Mouse (Mus musculus): Measurements from ENCODE around the gene Nhs. TPM values are rescaled to one million over a fixed set of nuclear protein-coding genes. Genes with fewer than 3 reads are reported as not detected.
A peak's percentile ranks its signal among the peaks of the same experiment; 100 is the strongest.

Gene Nhs
- polyA plus RNA-seq, 1 experiment from 2014 or later, result 4.3 TPM

DNA sequence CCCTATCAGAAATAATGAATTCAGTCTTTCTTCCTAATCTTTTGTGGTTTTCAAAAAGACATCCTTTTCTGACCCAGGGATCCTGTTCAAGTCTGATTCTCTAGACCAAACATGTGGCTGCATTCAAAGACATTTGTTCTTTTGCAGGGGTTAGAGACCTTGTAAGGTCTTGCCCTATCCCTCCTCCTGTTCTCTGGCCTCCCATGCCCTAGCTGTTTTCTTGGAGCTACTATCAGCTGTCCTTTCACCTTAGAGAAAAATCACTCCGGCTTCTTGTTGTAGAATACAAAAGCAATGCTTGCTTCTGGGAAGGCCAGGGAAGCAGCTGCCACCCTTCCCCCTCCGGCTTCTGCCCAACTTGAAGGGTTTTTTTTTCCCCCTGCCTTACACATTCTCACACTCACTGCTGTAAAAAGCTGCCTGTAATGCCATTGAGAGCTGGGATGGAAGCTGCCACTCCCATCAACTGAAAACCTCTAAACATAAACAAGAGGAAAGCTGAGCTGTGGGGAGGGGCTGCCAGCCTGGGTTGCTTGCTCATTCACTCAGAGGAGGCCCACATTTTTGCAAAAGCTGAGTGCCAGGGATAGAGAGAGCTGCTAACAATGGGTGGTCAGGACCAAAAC lies 162.2 kb downstream of the Nhs start:
- Histone ChIP-seq H3K9me3 (ENCODE audit: control insufficient read depth, low read length) (no peaks in the 10 kb centered on the region), H3K9ac (no peak overlapping the region), H3K4me1 (replicated peaks; ENCODE audit: control insufficient read depth, insufficient read depth, low read length) (no peaks in the 10 kb centered on the region; the same call in 1 of the 2 replicates), H3K4me3 (replicated peaks; ENCODE audit: low read length) (no peak overlapping the region), H3K27ac (peak overlapping the region; percentile 47; the same call in 1 of the 2 replicates), H3K36me3 (replicated peaks; ENCODE audit: control insufficient read depth, insufficient read depth) (no peaks in the 10 kb centered on the region), H3K4me2 (replicated peaks) (no peak overlapping the region), H3K27me3 (ENCODE audit: control insufficient read depth, insufficient read depth, low read length) (peaks cover 37% of the 10 kb centered on the region)
- WGBS, result 19% methylated on average over 2 of the region's 2 CpGs
- peak; percentile 27; the same call in 1 of the 2 replicates for ATAC-seq (ENCODE audit: low FRiP score)
- DNase-seq (ENCODE audit: low spot score), result no peak

DNA sequence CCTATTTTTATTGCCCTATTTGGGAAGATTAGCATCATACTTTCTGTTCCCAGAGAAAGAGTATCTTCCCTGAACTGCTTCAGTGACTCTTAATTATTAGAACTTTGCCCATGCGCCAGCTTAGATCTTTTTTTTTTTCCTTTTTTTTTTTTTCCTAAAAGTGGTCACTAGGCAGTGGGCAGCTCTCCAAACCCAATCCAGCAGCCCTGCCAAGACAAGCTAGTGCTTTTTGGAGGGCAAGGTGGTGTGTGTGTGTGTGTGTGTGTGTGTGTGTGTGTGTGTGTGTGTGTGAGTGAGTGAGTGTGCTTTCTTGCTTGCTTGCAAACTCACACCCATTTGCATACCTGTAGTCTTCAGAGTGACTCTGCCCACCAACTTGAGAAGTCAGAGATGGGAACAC lies 169.4 kb downstream of the Nhs start:
- no peak overlapping the region for H3K4me2 ChIP-seq (replicated peaks)
- no peaks in the 10 kb centered on the region for H3K36me3 ChIP-seq (replicated peaks; ENCODE audit: control insufficient read depth, insufficient read depth)
- H3K4me1 ChIP-seq (replicated peaks; ENCODE audit: control insufficient read depth, insufficient read depth, low read length), result no peaks in the 10 kb centered on the region
- no peak overlapping the region for H3K4me3 ChIP-seq (replicated peaks; ENCODE audit: low read length)
- 88% methylated on average over 1 of the region's 1 CpGs for WGBS
- H3K27ac ChIP-seq, result no peak overlapping the region
- ATAC-seq (ENCODE audit: low FRiP score) (no peak), DNase-seq (ENCODE audit: low spot score) (no peak)
- H3K9ac ChIP-seq, result no peak overlapping the region
- no peaks in the 10 kb centered on the region for H3K9me3 ChIP-seq (ENCODE audit: control insufficient read depth, low read length)
- H3K27me3 ChIP-seq (ENCODE audit: control insufficient read depth, insufficient read depth, low read length), result peaks cover 46% of the 10 kb centered on the region

DNA sequence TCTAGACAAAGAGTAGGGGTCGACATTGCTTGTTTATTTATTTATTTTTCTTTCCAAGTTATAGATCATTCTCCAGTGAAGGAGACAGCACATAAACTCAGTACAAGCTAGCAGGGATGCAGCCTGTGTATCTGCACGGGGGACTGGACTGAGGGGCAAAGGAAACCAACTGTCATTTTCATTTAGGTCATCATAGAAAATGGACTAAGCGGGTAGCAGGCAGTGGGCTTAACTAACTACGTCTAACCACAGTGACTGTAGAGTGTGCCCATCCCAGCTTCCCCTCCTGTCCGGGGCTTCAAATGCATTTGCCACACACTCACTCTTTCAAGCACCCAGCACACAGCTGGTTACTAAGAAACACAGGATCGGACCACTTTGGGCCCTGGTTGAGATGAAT lies 174.6 kb downstream of the Nhs start:
- Histone ChIP-seq H3K27ac (no peak overlapping the region), H3K9me3 (ENCODE audit: control insufficient read depth, low read length) (no peaks in the 10 kb centered on the region), H3K27me3 (ENCODE audit: control insufficient read depth, insufficient read depth, low read length) (peaks cover 47% of the 10 kb centered on the region; the same call in 1 of the 2 replicates), H3K9ac (no peak overlapping the region), H3K4me1 (replicated peaks; ENCODE audit: control insufficient read depth, insufficient read depth, low read length) (no peaks in the 10 kb centered on the region), H3K4me3 (replicated peaks; ENCODE audit: low read length) (no peak overlapping the region), H3K4me2 (replicated peaks) (no peak overlapping the region), H3K36me3 (replicated peaks; ENCODE audit: control insufficient read depth, insufficient read depth) (no peaks in the 10 kb centered on the region)
- DNase-seq (ENCODE audit: low spot score) (no peak), ATAC-seq (ENCODE audit: low FRiP score) (no peak)
- WGBS, result 67% methylated on average over 6 of the region's 6 CpGs

DNA sequence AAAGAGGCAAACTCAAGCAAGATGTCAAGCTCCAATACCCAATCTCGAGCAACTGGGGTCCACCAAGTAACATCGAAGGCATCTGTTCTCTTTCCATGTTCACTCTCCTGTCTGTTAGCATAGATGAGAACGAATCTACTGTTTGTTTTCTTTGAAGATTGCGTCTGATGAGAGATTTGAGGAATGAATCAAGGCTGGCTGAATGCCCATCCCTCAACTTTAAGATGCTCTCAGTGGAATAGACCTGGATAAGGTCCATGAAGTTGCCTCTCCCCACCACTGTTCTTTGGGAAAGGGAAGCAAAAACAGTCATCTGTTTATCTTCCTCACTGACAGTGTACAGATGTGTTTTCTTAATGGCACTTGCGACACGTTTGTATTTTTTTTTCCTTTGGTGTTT lies 178.1 kb downstream of the Nhs start:
- H3K36me3 ChIP-seq (replicated peaks; ENCODE audit: control insufficient read depth, insufficient read depth), result no peaks in the 10 kb centered on the region
- H3K27ac ChIP-seq, result no peak overlapping the region
- no peaks in the 10 kb centered on the region for H3K9me3 ChIP-seq (ENCODE audit: control insufficient read depth, low read length)
- 0 out of 2 replicates have a peak, but pooled peaks cover 3% of the 10 kb centered on the region for H3K4me1 ChIP-seq (replicated peaks; ENCODE audit: control insufficient read depth, insufficient read depth, low read length)
- 75% methylated on average over 6 of the region's 6 CpGs for WGBS
- no peak for DNase-seq (ENCODE audit: low spot score)
- H3K4me3 ChIP-seq (replicated peaks; ENCODE audit: low read length), result no peak overlapping the region
- no peak overlapping the region for H3K9ac ChIP-seq
- no peak for ATAC-seq (ENCODE audit: low FRiP score)
- no peak overlapping the region for H3K4me2 ChIP-seq (replicated peaks)
- peaks cover 55% of the 10 kb centered on the region for H3K27me3 ChIP-seq (ENCODE audit: control insufficient read depth, insufficient read depth, low read length)

DNA sequence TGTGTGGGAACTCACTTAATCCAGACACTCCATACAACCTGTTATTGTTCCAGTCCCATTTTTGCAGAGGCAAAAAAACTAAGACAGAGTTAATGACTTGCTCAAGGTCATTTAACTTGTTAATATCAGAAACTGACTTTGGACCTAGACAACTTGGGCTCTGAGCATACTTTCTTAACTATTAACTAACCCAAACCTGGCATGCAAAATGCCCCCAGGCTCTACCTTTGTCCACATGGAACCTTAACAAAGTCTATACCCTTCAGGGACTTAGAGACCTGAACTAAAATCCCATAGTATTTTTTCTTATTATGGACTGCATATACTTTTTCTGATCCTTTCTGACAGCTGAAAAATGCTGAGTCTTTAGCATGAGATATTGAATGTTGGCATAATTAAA lies 179.6 kb downstream of the Nhs start:
- DNase-seq (ENCODE audit: low spot score), result no peak
- H3K4me3 ChIP-seq (replicated peaks; ENCODE audit: low read length), result no peak overlapping the region
- ATAC-seq (ENCODE audit: low FRiP score), result no peak
- H3K9me3 ChIP-seq (ENCODE audit: control insufficient read depth, low read length), result no peaks in the 10 kb centered on the region
- H3K4me1 ChIP-seq (replicated peaks; ENCODE audit: control insufficient read depth, insufficient read depth, low read length), result 0 out of 2 replicates have a peak, but pooled peaks cover 3% of the 10 kb centered on the region
- H3K27ac ChIP-seq, result no peak overlapping the region
- peaks cover 57% of the 10 kb centered on the region for H3K27me3 ChIP-seq (ENCODE audit: control insufficient read depth, insufficient read depth, low read length)
- H3K4me2 ChIP-seq (replicated peaks), result no peak overlapping the region
- no peak overlapping the region for H3K9ac ChIP-seq
- no peaks in the 10 kb centered on the region for H3K36me3 ChIP-seq (replicated peaks; ENCODE audit: control insufficient read depth, insufficient read depth)

DNA sequence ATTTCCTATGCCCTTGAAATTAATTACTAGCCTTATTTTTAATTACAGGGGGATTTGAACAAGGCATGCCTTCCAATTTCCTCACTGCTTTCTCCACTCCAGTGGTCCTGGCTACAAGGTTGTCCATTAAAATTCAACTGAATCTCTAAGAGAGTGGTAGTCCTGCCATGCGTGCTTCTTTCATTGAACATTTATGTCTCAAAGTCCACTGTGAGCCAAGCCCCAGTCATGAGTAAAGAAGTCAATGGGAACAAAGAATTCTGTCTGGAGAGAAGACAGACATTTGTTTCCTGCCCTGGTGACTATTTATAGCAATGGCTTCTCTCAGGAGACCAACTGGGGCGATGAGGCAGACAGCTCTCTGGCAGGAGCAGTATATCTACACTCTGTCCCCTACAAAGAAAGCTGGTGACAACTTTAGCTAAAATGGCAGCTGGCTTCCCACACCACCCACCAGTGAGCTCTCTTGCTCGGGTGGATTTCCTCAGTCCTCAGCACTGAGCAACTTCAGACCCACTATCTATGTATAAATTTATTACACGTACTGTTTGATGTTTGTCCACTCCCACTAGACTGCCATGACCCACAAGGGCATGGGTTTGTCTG lies 182.2 kb downstream of the Nhs start:
- Histone ChIP-seq H3K4me2 (replicated peaks) (no peak overlapping the region), H3K36me3 (replicated peaks; ENCODE audit: control insufficient read depth, insufficient read depth) (no peaks in the 10 kb centered on the region), H3K4me3 (replicated peaks; ENCODE audit: low read length) (no peak overlapping the region), H3K27ac (no peak overlapping the region), H3K4me1 (replicated peaks; ENCODE audit: control insufficient read depth, insufficient read depth, low read length) (0 out of 2 replicates have a peak, but pooled peaks cover 3% of the 10 kb centered on the region), H3K9ac (no peak overlapping the region), H3K9me3 (ENCODE audit: control insufficient read depth, low read length) (no peaks in the 10 kb centered on the region), H3K27me3 (ENCODE audit: control insufficient read depth, insufficient read depth, low read length) (peaks cover 63% of the 10 kb centered on the region)
- DNase-seq (ENCODE audit: low spot score), result no peak
- ATAC-seq (ENCODE audit: low FRiP score), result no peak; the same call in 1 of the 2 replicates
- 49% methylated on average over 4 of the region's 4 CpGs for WGBS

DNA sequence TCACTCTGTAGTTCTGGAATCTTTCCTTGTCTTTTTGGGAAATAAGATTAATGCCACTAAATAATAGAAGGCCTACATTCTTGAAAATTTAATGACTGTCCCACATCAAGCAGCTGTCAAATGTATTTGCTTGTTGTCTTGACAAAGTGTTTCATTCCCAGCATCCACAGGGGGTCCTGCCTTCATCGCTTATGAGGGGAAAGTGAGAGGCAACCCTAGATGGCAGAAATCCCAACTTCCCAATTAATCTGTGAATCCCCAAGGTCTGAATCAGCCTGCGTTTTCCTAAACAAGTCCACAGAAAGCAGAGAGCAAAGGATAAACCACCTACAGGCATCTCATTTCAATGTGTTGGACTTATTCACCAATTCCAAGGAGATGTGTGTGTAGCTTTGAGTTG lies 183.2 kb downstream of the Nhs start:
- no peak for DNase-seq (ENCODE audit: low spot score)

DNA sequence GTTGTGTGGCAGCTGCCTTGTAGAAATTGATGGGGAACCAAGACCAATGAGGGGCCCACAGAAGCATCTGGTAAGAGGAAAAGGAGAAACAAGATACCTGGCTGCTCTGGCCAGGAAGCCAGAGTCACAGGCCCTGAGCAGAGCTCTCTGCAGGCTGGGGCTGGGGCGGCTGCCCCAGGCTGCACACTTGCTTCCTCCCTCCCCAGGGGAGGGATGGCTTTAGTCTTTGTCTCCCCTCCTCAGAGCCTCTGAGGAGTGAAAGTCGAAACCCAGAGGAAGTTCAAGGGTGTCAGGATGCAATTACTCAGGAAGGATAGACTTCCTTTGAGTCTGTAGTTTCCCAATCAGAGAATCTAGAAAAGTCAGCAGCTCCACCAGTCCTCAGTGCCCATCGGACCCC lies 186.0 kb downstream of the Nhs start:
- Histone ChIP-seq H3K27me3 (ENCODE audit: control insufficient read depth, insufficient read depth, low read length) (peaks cover 61% of the 10 kb centered on the region), H3K27ac (no peak overlapping the region), H3K4me3 (replicated peaks; ENCODE audit: low read length) (no peak overlapping the region), H3K9me3 (ENCODE audit: control insufficient read depth, low read length) (no peaks in the 10 kb centered on the region), H3K4me1 (replicated peaks; ENCODE audit: control insufficient read depth, insufficient read depth, low read length) (0 out of 2 replicates have a peak, but pooled peaks cover 3% of the 10 kb centered on the region), H3K36me3 (replicated peaks; ENCODE audit: control insufficient read depth, insufficient read depth) (no peaks in the 10 kb centered on the region), H3K9ac (no peak overlapping the region), H3K4me2 (replicated peaks) (no peak overlapping the region)
- no peak for ATAC-seq (ENCODE audit: low FRiP score)
- 70% methylated on average over 3 of the region's 3 CpGs for WGBS
- DNase-seq (ENCODE audit: low spot score), result no peak

More for the DNA sequence above, 183.2 kb downstream of the Nhs start:
- H3K27me3 ChIP-seq (ENCODE audit: control insufficient read depth, insufficient read depth, low read length), result peaks cover 62% of the 10 kb centered on the region
- H3K27ac ChIP-seq, result no peak overlapping the region
- no peaks in the 10 kb centered on the region for H3K36me3 ChIP-seq (replicated peaks; ENCODE audit: control insufficient read depth, insufficient read depth)
- H3K4me2 ChIP-seq (replicated peaks), result no peak overlapping the region
- H3K4me1 ChIP-seq (replicated peaks; ENCODE audit: control insufficient read depth, insufficient read depth, low read length), result 0 out of 2 replicates have a peak, but pooled peaks cover 3% of the 10 kb centered on the region
- H3K9me3 ChIP-seq (ENCODE audit: control insufficient read depth, low read length), result no peaks in the 10 kb centered on the region
- H3K9ac ChIP-seq, result no peak overlapping the region
- WGBS, result 36% methylated on average over 2 of the region's 2 CpGs
- no peak for ATAC-seq (ENCODE audit: low FRiP score)
- H3K4me3 ChIP-seq (replicated peaks; ENCODE audit: low read length), result no peak overlapping the region

DNA sequence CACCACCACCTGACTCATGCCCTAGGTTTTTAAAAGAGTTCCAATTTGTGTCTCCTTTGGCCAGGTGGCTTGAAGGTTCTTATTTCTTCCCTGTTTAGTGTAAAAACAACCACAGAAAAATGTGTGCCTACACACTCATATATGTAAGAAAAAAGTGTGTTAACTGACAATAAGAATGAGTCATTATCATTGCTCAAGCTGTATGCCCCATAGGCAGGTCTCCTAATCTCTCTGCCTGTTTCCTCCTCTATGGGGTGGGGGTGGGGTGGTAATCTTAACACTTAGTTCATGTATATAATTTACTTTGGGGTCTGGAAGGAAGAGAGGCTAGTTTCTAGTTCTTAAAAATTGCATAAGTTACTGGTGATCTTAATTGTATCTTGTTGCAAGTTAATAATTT lies 186.8 kb downstream of the Nhs start:
- Histone ChIP-seq H3K4me3 (replicated peaks; ENCODE audit: low read length) (no peak overlapping the region), H3K27me3 (ENCODE audit: control insufficient read depth, insufficient read depth, low read length) (peaks cover 62% of the 10 kb centered on the region), H3K9me3 (ENCODE audit: control insufficient read depth, low read length) (no peaks in the 10 kb centered on the region), H3K9ac (no peak overlapping the region), H3K4me1 (replicated peaks; ENCODE audit: control insufficient read depth, insufficient read depth, low read length) (0 out of 2 replicates have a peak, but pooled peaks cover 3% of the 10 kb centered on the region), H3K4me2 (replicated peaks) (no peak overlapping the region), H3K36me3 (replicated peaks; ENCODE audit: control insufficient read depth, insufficient read depth) (no peaks in the 10 kb centered on the region), H3K27ac (no peak overlapping the region)
- ATAC-seq (ENCODE audit: low FRiP score) (no peak), DNase-seq (ENCODE audit: low spot score) (no peak)

All from hindbrain, embryonic 14.5 days (tissue).